Mouse (Mus musculus) heart, embryonic 15.5 days (tissue): ENCODE measurements around the gene Gm17949. TPM values are rescaled to one million over a fixed set of nuclear protein-coding genes. Genes with fewer than 3 reads are reported as not detected.
A peak's percentile ranks its signal among the peaks of the same experiment; 100 is the strongest.

Experiments
- ATAC-seq: fragments of 200-750 bp; cut with Nextera tagmentation; replicated peaks from 2 replicates; pipeline ENCODE4 v1.8.0; 2017; ENCODE audit warnings: low read depth, moderate TSS enrichment; ENCODE audit not compliant: insufficient number of reproducible peaks, insufficient read depth, low FRiP score
- H3K27ac ChIP-seq: fragments of 300-500 bp; sonication (generic); 2 replicates; pipeline ENCODE4 v1.5.1; 2015; ENCODE audit warnings: mild to moderate bottlenecking, inconsistent platforms
- H3K27me3 ChIP-seq: fragments of 300-500 bp; sonication (generic); 2 replicates; pipeline ENCODE4 v1.6.1; 2015; ENCODE audit warnings: inconsistent platforms
- H3K36me3 ChIP-seq: fragments of 300-500 bp; sonication (generic); 2 replicates; pipeline ENCODE4 v1.6.1; 2015; ENCODE audit warnings: mild to moderate bottlenecking, inconsistent platforms
- H3K4me1 ChIP-seq: fragments of 300-500 bp; sonication (generic); replicated peaks from 2 replicates; pipeline ENCODE4 v1.6.1; 2015; ENCODE audit warnings: inconsistent platforms
- H3K4me2 ChIP-seq: fragments of 300-500 bp; sonication (generic); 2 replicates; pipeline ENCODE4 v1.6.1; 2015; ENCODE audit warnings: inconsistent platforms, mild to moderate bottlenecking, moderate library complexity
- H3K4me3 ChIP-seq: fragments of 300-500 bp; sonication (generic); 2 replicates; pipeline ENCODE4 v1.5.1; 2015; ENCODE audit warnings: mild to moderate bottlenecking, inconsistent platforms
- H3K9ac ChIP-seq: fragments of 300-500 bp; sonication (generic); 2 replicates; pipeline ENCODE4 v1.6.1; 2015; ENCODE audit warnings: mild to moderate bottlenecking, inconsistent platforms
- H3K9me3 ChIP-seq: fragments of 300-500 bp; sonication (generic); replicated peaks from 2 replicates; pipeline ENCODE4 v1.6.1; 2016; ENCODE audit warnings: inconsistent platforms
- WGBS: fragments of 180-500 bp; shearing (Covaris S2); methylation state at CpG from one replicate; pipeline ENCODE4 v1.1.7; 2015; ENCODE audit warnings: mixed read lengths; 5-methylcytosine and 5-hydroxymethylcytosine counted together
- polyA plus RNA-seq: library from polyadenylated mRNA; unstranded; fragments of >200 nt; fragmentation: Nextera tagmentation; extraction: Ambion mirVana; gene quantifications from 2 replicates; pipeline ENCODE4 v1.2.1, GENCODE M21; 2015

The Gm17949 gene
- 0.23 and 0.48 TPM in 2 replicates for polyA plus RNA-seq

GRCm38 (mm10) chr17:57011236-57012141 is at the start of gene Gm17949, which contains the start of gene Gtf2f1:
TSS of gene Gm17949 (plus strand) at chr17:57011469.
TSS of gene Gtf2f1 (minus strand) at chr17:57011288.
- peak within 1 kb of the TSS; percentile 81 for H3K9ac ChIP-seq
- no peaks in the 10 kb centered on the region for H3K27me3 ChIP-seq
- H3K4me2 ChIP-seq, result peak within 1 kb of the TSS; percentile 89
- under 1% methylated on average over 51 of the region's 51 CpGs for WGBS
- H3K4me1 ChIP-seq, result peaks cover 19% of the 10 kb centered on the region
- H3K36me3 ChIP-seq, result peaks cover 24% of the 10 kb centered on the region
- ATAC-seq, result peak; percentile 91
- peak within 1 kb of the TSS; percentile 88 for H3K27ac ChIP-seq
- H3K9me3 ChIP-seq, result no peaks in the 10 kb centered on the region
- H3K4me3 ChIP-seq, result peak within 1 kb of the TSS; percentile 67

GRCm38 (mm10) chr17:56961880-56962279 is 49.4 kb upstream of the Gm17949 start:
- no peaks in the 10 kb centered on the region for H3K27me3 ChIP-seq
- H3K27ac ChIP-seq, result no peak overlapping the region
- H3K9me3 ChIP-seq, result no peaks in the 10 kb centered on the region
- H3K36me3 ChIP-seq, result no peaks in the 10 kb centered on the region
- WGBS, result 86% methylated on average over 4 of the region's 4 CpGs
- H3K4me2 ChIP-seq, result no peak overlapping the region
- no peak overlapping the region for H3K4me3 ChIP-seq
- no peak overlapping the region for H3K9ac ChIP-seq
- no peaks in the 10 kb centered on the region for H3K4me1 ChIP-seq
- no peak for ATAC-seq

GRCm38 (mm10) chr17:56962642-56963405 is 48.4 kb upstream of the Gm17949 start:
- Histone ChIP-seq H3K4me3 (no peak overlapping the region), H3K4me2 (no peak overlapping the region), H3K9ac (no peak overlapping the region), H3K27ac (no peak overlapping the region), H3K27me3 (no peaks in the 10 kb centered on the region), H3K9me3 (no peaks in the 10 kb centered on the region), H3K4me1 (no peaks in the 10 kb centered on the region), H3K36me3 (no peaks in the 10 kb centered on the region)
- WGBS, result 73% methylated on average over 5 of the region's 5 CpGs
- ATAC-seq, result no peak

GRCm38 (mm10) chr17:56963646-56964045 is 47.6 kb upstream of the Gm17949 start:
- H3K4me2 ChIP-seq, result no peak overlapping the region
- H3K9me3 ChIP-seq, result no peaks in the 10 kb centered on the region
- H3K27me3 ChIP-seq, result no peaks in the 10 kb centered on the region
- 68% methylated on average over 6 of the region's 6 CpGs for WGBS
- no peak overlapping the region for H3K27ac ChIP-seq
- no peaks in the 10 kb centered on the region for H3K36me3 ChIP-seq
- no peak for ATAC-seq
- no peak overlapping the region for H3K9ac ChIP-seq
- H3K4me3 ChIP-seq, result no peak overlapping the region
- H3K4me1 ChIP-seq, result no peaks in the 10 kb centered on the region

GRCm38 (mm10) chr17:56969321-56969720 is 41.9 kb upstream of the Gm17949 start:
- Histone ChIP-seq H3K4me2 (no peak overlapping the region), H3K4me3 (no peak overlapping the region), H3K36me3 (no peaks in the 10 kb centered on the region), H3K4me1 (no peaks in the 10 kb centered on the region), H3K9ac (no peak overlapping the region), H3K27ac (no peak overlapping the region), H3K9me3 (no peaks in the 10 kb centered on the region), H3K27me3 (0 out of 2 replicates have a peak, but pooled peaks cover 6% of the 10 kb centered on the region)
- ATAC-seq, result no peak
- WGBS, result 63% methylated on average over 3 of the region's 3 CpGs

GRCm38 (mm10) chr17:56970081-56970480 is 41.2 kb upstream of the Gm17949 start:
- Histone ChIP-seq H3K4me2 (no peak overlapping the region), H3K4me1 (no peaks in the 10 kb centered on the region), H3K9me3 (no peaks in the 10 kb centered on the region), H3K9ac (no peak overlapping the region), H3K4me3 (no peak overlapping the region), H3K36me3 (no peaks in the 10 kb centered on the region), H3K27me3 (0 out of 2 replicates have a peak, but pooled peaks cover 6% of the 10 kb centered on the region), H3K27ac (no peak overlapping the region)
- ATAC-seq, result no peak
- 49% methylated on average over 5 of the region's 5 CpGs for WGBS

GRCm38 (mm10) chr17:56973956-56974707 is 37.1 kb upstream of the Gm17949 start:
- 60% methylated on average over 14 of the region's 14 CpGs for WGBS

GRCm38 (mm10) chr17:56974708-56975240 is 36.5 kb upstream of the Gm17949 start:
- Histone ChIP-seq H3K4me2 (no peak overlapping the region), H3K27me3 (0 out of 2 replicates have a peak, but pooled peaks cover 6% of the 10 kb centered on the region), H3K9me3 (no peaks in the 10 kb centered on the region), H3K9ac (no peak overlapping the region), H3K27ac (no peak overlapping the region), H3K4me3 (no peak overlapping the region), H3K4me1 (no peaks in the 10 kb centered on the region), H3K36me3 (no peaks in the 10 kb centered on the region)
- WGBS, result 78% methylated on average over 5 of the region's 5 CpGs
- ATAC-seq, result no peak

More at GRCm38 (mm10) chr17:56973956-56974707, 37.1 kb upstream of the Gm17949 start:
- H3K4me3 ChIP-seq, result no peak overlapping the region
- no peak overlapping the region for H3K4me2 ChIP-seq
- no peak overlapping the region for H3K27ac ChIP-seq
- no peak for ATAC-seq
- no peaks in the 10 kb centered on the region for H3K36me3 ChIP-seq
- no peaks in the 10 kb centered on the region for H3K9me3 ChIP-seq
- no peak overlapping the region for H3K9ac ChIP-seq
- 0 out of 2 replicates have a peak, but pooled peaks cover 6% of the 10 kb centered on the region for H3K27me3 ChIP-seq
- no peaks in the 10 kb centered on the region for H3K4me1 ChIP-seq

GRCm38 (mm10) chr17:56975391-56975790 is 35.9 kb upstream of the Gm17949 start:
- ATAC-seq, result no peak
- 59% methylated on average over 3 of the region's 3 CpGs for WGBS
- H3K4me2 ChIP-seq, result no peak overlapping the region

GRCm38 (mm10) chr17:56976531-56977390 is 34.5 kb upstream of the Gm17949 start:
- Histone ChIP-seq H3K4me1 (no peaks in the 10 kb centered on the region), H3K4me2 (no peak overlapping the region), H3K4me3 (no peak overlapping the region), H3K27ac (no peak overlapping the region), H3K9me3 (no peaks in the 10 kb centered on the region), H3K9ac (no peak overlapping the region), H3K27me3 (0 out of 2 replicates have a peak, but pooled peaks cover 1% of the 10 kb centered on the region), H3K36me3 (no peaks in the 10 kb centered on the region)
- WGBS, result 60% methylated on average over 8 of the region's 8 CpGs
- no peak for ATAC-seq

More at GRCm38 (mm10) chr17:56975391-56975790, 35.9 kb upstream of the Gm17949 start:
- Histone ChIP-seq H3K36me3 (no peaks in the 10 kb centered on the region), H3K27me3 (0 out of 2 replicates have a peak, but pooled peaks cover 6% of the 10 kb centered on the region), H3K4me3 (no peak overlapping the region), H3K27ac (no peak overlapping the region), H3K4me1 (no peaks in the 10 kb centered on the region), H3K9me3 (no peaks in the 10 kb centered on the region), H3K9ac (no peak overlapping the region)
